Mouse (Mus musculus): ENCODE results near the gene Erbb4. TPM values are rescaled to one million over a fixed set of nuclear protein-coding genes. Genes with fewer than 3 reads are reported as not detected.

Erbb4 gene
- polyA plus RNA-seq, 1 experiment from 2014 or later, result 13.8 TPM

- no peak for ATAC-seq (ENCODE audit: insufficient number of reproducible peaks, insufficient read depth, low FRiP score, low read depth)
- Histone ChIP-seq H3K4me3 (ENCODE audit: control insufficient read depth in 1 of 2, insufficient read depth in 1 of 2, low read depth in 1 of 2, low read length in 2 of 2) (no peak overlapping the region), H3K9me3 (ENCODE audit: control insufficient read depth, low read length) (no peaks in the 10 kb centered on the region), H3K4me1 (ENCODE audit: control insufficient read depth in 2 of 2, insufficient read depth in 2 of 2, low read length in 2 of 2) (peaks cover 0 to 4% of the 10 kb centered on the region in 2 experiments; a peak in 1 of 4 replicates), H3K27ac (replicated peaks in 1 of 2; ENCODE audit: control insufficient read depth in 1 of 2, insufficient read depth in 1 of 2, low read depth in 2 of 2, low read length in 2 of 2) (no peak overlapping the region), H3K36me3 (ENCODE audit: control insufficient read depth, insufficient read depth, low read length) (no peaks in the 10 kb centered on the region), H3K27me3 (ENCODE audit: control insufficient read depth, insufficient read depth, low read length) (no peaks in the 10 kb centered on the region), H3K4me2 (ENCODE audit: low read length) (no peak overlapping the region), H3K9ac (ENCODE audit: low read length) (no peak overlapping the region)
- WGBS, result 91% methylated on average over 10 of the region's 10 CpGs
Measured at GRCm38 (mm10) chr1:68666831-68667601, 440.8 kb downstream of the Erbb4 start.

- Histone ChIP-seq H3K4me2 (ENCODE audit: low read length) (no peak overlapping the region), H3K4me1 (ENCODE audit: control insufficient read depth in 2 of 2, insufficient read depth in 2 of 2, low read length in 2 of 2) (no peaks in the 10 kb centered on the region), H3K9ac (ENCODE audit: low read length) (no peak overlapping the region), H3K27ac (replicated peaks in 1 of 2; ENCODE audit: control insufficient read depth in 1 of 2, insufficient read depth in 1 of 2, low read depth in 2 of 2, low read length in 2 of 2) (no peak overlapping the region), H3K9me3 (ENCODE audit: control insufficient read depth, low read length) (no peaks in the 10 kb centered on the region), H3K4me3 (ENCODE audit: control insufficient read depth in 1 of 2, insufficient read depth in 1 of 2, low read depth in 1 of 2, low read length in 2 of 2) (no peak overlapping the region), H3K36me3 (ENCODE audit: control insufficient read depth, insufficient read depth, low read length) (no peaks in the 10 kb centered on the region), H3K27me3 (ENCODE audit: control insufficient read depth, insufficient read depth, low read length) (no peaks in the 10 kb centered on the region)
- ATAC-seq (ENCODE audit: insufficient number of reproducible peaks, insufficient read depth, low FRiP score, low read depth), result no peak
- 68% methylated on average over 3 of the region's 3 CpGs for WGBS
Measured at GRCm38 (mm10) chr1:68590475-68590874, 517.4 kb downstream of the Erbb4 start.

- no peaks in the 10 kb centered on the region for H3K36me3 ChIP-seq (ENCODE audit: control insufficient read depth, insufficient read depth, low read length)
- H3K27me3 ChIP-seq (ENCODE audit: control insufficient read depth, insufficient read depth, low read length), result no peaks in the 10 kb centered on the region
- no peaks in the 10 kb centered on the region for H3K9me3 ChIP-seq (ENCODE audit: control insufficient read depth, low read length)
- 76% methylated on average over 4 of the region's 4 CpGs for WGBS
- peaks cover 0 to 2% of the 10 kb centered on the region in 2 experiments; a peak in 2 of 4 replicates for H3K4me1 ChIP-seq (ENCODE audit: control insufficient read depth in 2 of 2, insufficient read depth in 2 of 2, low read length in 2 of 2)
- no peak overlapping the region for H3K4me3 ChIP-seq (ENCODE audit: control insufficient read depth in 1 of 2, insufficient read depth in 1 of 2, low read depth in 1 of 2, low read length in 2 of 2)
- H3K27ac ChIP-seq (replicated peaks in 1 of 2; ENCODE audit: control insufficient read depth in 1 of 2, insufficient read depth in 1 of 2, low read depth in 2 of 2, low read length in 2 of 2), result no peak overlapping the region
- ATAC-seq (ENCODE audit: insufficient number of reproducible peaks, insufficient read depth, low FRiP score, low read depth), result no peak
- no peak overlapping the region for H3K9ac ChIP-seq (ENCODE audit: low read length)
- H3K4me2 ChIP-seq (ENCODE audit: low read length), result no peak overlapping the region
Measured at GRCm38 (mm10) chr1:68573851-68574540, 533.9 kb downstream of the Erbb4 start.

GRCm38 (mm10) chr1:68570924-68571323 is 536.9 kb downstream of the Erbb4 start:
- H3K9ac ChIP-seq (ENCODE audit: low read length), result no peak overlapping the region
- H3K36me3 ChIP-seq (ENCODE audit: control insufficient read depth, insufficient read depth, low read length), result no peaks in the 10 kb centered on the region
- no peaks in the 10 kb centered on the region for H3K4me1 ChIP-seq (ENCODE audit: control insufficient read depth in 2 of 2, insufficient read depth in 2 of 2, low read length in 2 of 2)
- H3K4me2 ChIP-seq (ENCODE audit: low read length), result no peak overlapping the region
- H3K27me3 ChIP-seq (ENCODE audit: control insufficient read depth, insufficient read depth, low read length), result no peaks in the 10 kb centered on the region
- no peak for ATAC-seq (ENCODE audit: insufficient number of reproducible peaks, insufficient read depth, low FRiP score, low read depth)
- no peak overlapping the region for H3K4me3 ChIP-seq (ENCODE audit: control insufficient read depth in 1 of 2, insufficient read depth in 1 of 2, low read depth in 1 of 2, low read length in 2 of 2)
- H3K9me3 ChIP-seq (ENCODE audit: control insufficient read depth, low read length), result no peaks in the 10 kb centered on the region
- 86% methylated on average over 1 of the region's 1 CpGs for WGBS
- H3K27ac ChIP-seq (replicated peaks in 1 of 2; ENCODE audit: control insufficient read depth in 1 of 2, insufficient read depth in 1 of 2, low read depth in 2 of 2, low read length in 2 of 2), result no peak overlapping the region

GRCm38 (mm10) chr1:68542942-68543341 is 564.9 kb downstream of the Erbb4 start:
- WGBS, result 83% methylated on average over 4 of the region's 4 CpGs

GRCm38 (mm10) chr1:68517820-68518219 is 590.0 kb downstream of the Erbb4 start:
- no peaks in the 10 kb centered on the region for H3K4me1 ChIP-seq (ENCODE audit: control insufficient read depth in 2 of 2, insufficient read depth in 2 of 2, low read length in 2 of 2)
- H3K27me3 ChIP-seq (ENCODE audit: control insufficient read depth, insufficient read depth, low read length), result no peaks in the 10 kb centered on the region
- H3K27ac ChIP-seq (replicated peaks in 1 of 2; ENCODE audit: control insufficient read depth in 1 of 2, insufficient read depth in 1 of 2, low read depth in 2 of 2, low read length in 2 of 2), result no peak overlapping the region
- H3K4me2 ChIP-seq (ENCODE audit: low read length), result no peak overlapping the region
- H3K9me3 ChIP-seq (ENCODE audit: control insufficient read depth, low read length), result no peaks in the 10 kb centered on the region
- no peak overlapping the region for H3K9ac ChIP-seq (ENCODE audit: low read length)
- 78% methylated on average over 2 of the region's 2 CpGs for WGBS
- ATAC-seq (ENCODE audit: insufficient number of reproducible peaks, insufficient read depth, low FRiP score, low read depth), result no peak
- H3K4me3 ChIP-seq (ENCODE audit: control insufficient read depth in 1 of 2, insufficient read depth in 1 of 2, low read depth in 1 of 2, low read length in 2 of 2), result no peak overlapping the region
- H3K36me3 ChIP-seq (ENCODE audit: control insufficient read depth, insufficient read depth, low read length), result no peaks in the 10 kb centered on the region

More at GRCm38 (mm10) chr1:68542942-68543341, 564.9 kb downstream of the Erbb4 start:
- no peak overlapping the region for H3K4me3 ChIP-seq (ENCODE audit: control insufficient read depth in 1 of 2, insufficient read depth in 1 of 2, low read depth in 1 of 2, low read length in 2 of 2)
- no peaks in the 10 kb centered on the region for H3K4me1 ChIP-seq (ENCODE audit: control insufficient read depth in 2 of 2, insufficient read depth in 2 of 2, low read length in 2 of 2)
- no peak overlapping the region for H3K9ac ChIP-seq (ENCODE audit: low read length)
- no peak for ATAC-seq (ENCODE audit: insufficient number of reproducible peaks, insufficient read depth, low FRiP score, low read depth)
- H3K9me3 ChIP-seq (ENCODE audit: control insufficient read depth, low read length), result no peaks in the 10 kb centered on the region
- H3K27me3 ChIP-seq (ENCODE audit: control insufficient read depth, insufficient read depth, low read length), result no peaks in the 10 kb centered on the region
- H3K27ac ChIP-seq (replicated peaks in 1 of 2; ENCODE audit: control insufficient read depth in 1 of 2, insufficient read depth in 1 of 2, low read depth in 2 of 2, low read length in 2 of 2), result no peak overlapping the region
- no peak overlapping the region for H3K4me2 ChIP-seq (ENCODE audit: low read length)
- no peaks in the 10 kb centered on the region for H3K36me3 ChIP-seq (ENCODE audit: control insufficient read depth, insufficient read depth, low read length)

- Histone ChIP-seq H3K27me3 (ENCODE audit: control insufficient read depth, insufficient read depth, low read length) (no peaks in the 10 kb centered on the region), H3K4me2 (ENCODE audit: low read length) (no peak overlapping the region), H3K4me3 (ENCODE audit: control insufficient read depth in 1 of 2, insufficient read depth in 1 of 2, low read depth in 1 of 2, low read length in 2 of 2) (no peak overlapping the region), H3K9ac (ENCODE audit: low read length) (no peak overlapping the region), H3K9me3 (ENCODE audit: control insufficient read depth, low read length) (no peaks in the 10 kb centered on the region), H3K36me3 (ENCODE audit: control insufficient read depth, insufficient read depth, low read length) (no peaks in the 10 kb centered on the region), H3K4me1 (ENCODE audit: control insufficient read depth in 2 of 2, insufficient read depth in 2 of 2, low read length in 2 of 2) (peaks cover 3 to 23% of the 10 kb centered on the region in 2 experiments), H3K27ac (replicated peaks in 1 of 2; ENCODE audit: control insufficient read depth in 1 of 2, insufficient read depth in 1 of 2, low read depth in 2 of 2, low read length in 2 of 2) (0 out of 4 replicates have a peak overlapping the region, but pooled peaks of 1 of the 2 experiments have one; percentile 20)
- no peak for ATAC-seq (ENCODE audit: insufficient number of reproducible peaks, insufficient read depth, low FRiP score, low read depth)
- 38% methylated on average over 1 of the region's 1 CpGs for WGBS
Measured at GRCm38 (mm10) chr1:68503873-68504272, 604.0 kb downstream of the Erbb4 start.

Measured in heart, embryonic 14.5 days (tissue).